Mouse (Mus musculus) ovary, postnatal 14 days (tissue): ENCODE measurements at regions not wholly inside any gene's neighbourhood (a gene's known extent, or its start where the extent isn't known, plus 50 kb on each side); places are given as distances from the start of the nearest gene placed in this dataset.

Experiments used
- DNase-seq: peaks from one replicate; pipeline ENCODE4 v3.0.0; 2022; ENCODE audit warnings: low spot score

- no peak for DNase-seq
Measured at GRCm38 (mm10) chr13:26080302-26080701, 689.7 kb downstream of the Hdgfl1 start.

- no peak for DNase-seq
Measured at GRCm38 (mm10) chr13:26079362-26079761, 690.6 kb downstream of the Hdgfl1 start.

- no peak for DNase-seq
Measured at GRCm38 (mm10) chr13:26061322-26061721, 708.6 kb downstream of the Hdgfl1 start.

- DNase-seq: no peak
Measured at GRCm38 (mm10) chr13:26037699-26038098, 732.3 kb downstream of the Hdgfl1 start.

- no peak for DNase-seq
Measured at GRCm38 (mm10) chr13:26026386-26026785, 743.6 kb downstream of the Hdgfl1 start.

GRCm38 (mm10) chr13:26024696-26025095, 745.3 kb downstream of the Hdgfl1 start:
- no peak for DNase-seq

GRCm38 (mm10) chr13:26020491-26020890, 749.5 kb downstream of the Hdgfl1 start:
- DNase-seq: no peak

GRCm38 (mm10) chr13:26009131-26009530, 738.8 kb upstream of the Nrsn1 start:
- DNase-seq: no peak

GRCm38 (mm10) chr13:26004768-26005560, 734.7 kb upstream of the Nrsn1 start:
- DNase-seq: no peak

GRCm38 (mm10) chr13:25993526-25993925, 723.2 kb upstream of the Nrsn1 start:
- DNase-seq: no peak

GRCm38 (mm10) chr13:25989067-25989756, 718.9 kb upstream of the Nrsn1 start:
- DNase-seq: no peak

GRCm38 (mm10) chr13:25984535-25984934, 714.2 kb upstream of the Nrsn1 start:
- DNase-seq: no peak

GRCm38 (mm10) chr13:25983659-25984058, 713.4 kb upstream of the Nrsn1 start:
- DNase-seq: no peak

- no peak for DNase-seq
Measured at GRCm38 (mm10) chr13:25978648-25979047, 708.3 kb upstream of the Nrsn1 start.

- DNase-seq: no peak
Measured at GRCm38 (mm10) chr13:25958592-25958991, 688.3 kb upstream of the Nrsn1 start.

- DNase-seq: no peak
Measured at GRCm38 (mm10) chr13:25958153-25958466, 687.8 kb upstream of the Nrsn1 start.

GRCm38 (mm10) chr13:25957451-25958152, 687.3 kb upstream of the Nrsn1 start:
- no peak for DNase-seq

GRCm38 (mm10) chr13:25937631-25938030, 667.3 kb upstream of the Nrsn1 start:
- DNase-seq: no peak

GRCm38 (mm10) chr13:25933783-25934182, 663.5 kb upstream of the Nrsn1 start:
- no peak for DNase-seq

GRCm38 (mm10) chr13:25933246-25933645, 662.9 kb upstream of the Nrsn1 start:
- DNase-seq: no peak

- DNase-seq: peak; percentile 48
Measured at GRCm38 (mm10) chr13:25932810-25933209, 662.5 kb upstream of the Nrsn1 start.

GRCm38 (mm10) chr13:25932365-25932764, 662.1 kb upstream of the Nrsn1 start:
- no peak for DNase-seq

- no peak for DNase-seq
Measured at GRCm38 (mm10) chr13:25925685-25926084, 655.4 kb upstream of the Nrsn1 start.
